Mouse (Mus musculus): Measurements from ENCODE around the gene Emilin1. TPM values are rescaled to one million over a fixed set of nuclear protein-coding genes. Genes with fewer than 3 reads are reported as not detected.
A peak's percentile ranks its signal among the peaks of the same experiment; 100 is the strongest.

Gene Emilin1
- total and polyA plus RNA-seq, 2 experiments from 2014 or later, result 9.3 to 10.5 TPM

- Histone ChIP-seq H3K4me3 (ENCODE audit: low read length) (peak overlapping the region; percentile 88; the same call in 1 of the 2 replicates), H3K4me1 (ENCODE audit: insufficient read depth, low read length) (peaks cover 8% of the 10 kb centered on the region; the same call in 1 of the 2 replicates), H3K4me2 (ENCODE audit: low read depth, low read length) (peak overlapping the region; percentile 93), H3K27ac (peak overlapping the region; percentile 86), H3K36me3 (ENCODE audit: insufficient read depth, low read length) (peaks cover 14% of the 10 kb centered on the region), H3K9ac (replicated peaks; ENCODE audit: low read length) (no peak overlapping the region; the same call in 1 of the 2 replicates), H3K27me3 (ENCODE audit: insufficient read depth, low read length) (no peaks in the 10 kb centered on the region), H3K9me3 (ENCODE audit: low read length) (no peaks in the 10 kb centered on the region)
- TF ChIP-seq CTCF (IDR thresholded peaks at IDR 0.05; ENCODE audit: low read depth), result no peak
- DNase-seq (ENCODE audit: low spot score) (no peak), ATAC-seq (no peak)
- 93% methylated on average over 2 of the region's 2 CpGs for WGBS
Measured at GRCm38 (mm10) chr5:30960814-30961213, 47.6 kb downstream of the Emilin1 start.

- Histone ChIP-seq H3K27me3 (ENCODE audit: insufficient read depth, low read length) (no peaks in the 10 kb centered on the region), H3K9me3 (ENCODE audit: low read length) (no peaks in the 10 kb centered on the region), H3K4me3 (ENCODE audit: low read length) (no peak overlapping the region), H3K4me1 (ENCODE audit: insufficient read depth, low read length) (peaks cover 8% of the 10 kb centered on the region; the same call in 1 of the 2 replicates), H3K27ac (no peak overlapping the region), H3K36me3 (ENCODE audit: insufficient read depth, low read length) (peaks cover 11% of the 10 kb centered on the region), H3K9ac (replicated peaks; ENCODE audit: low read length) (no peak overlapping the region), H3K4me2 (ENCODE audit: low read depth, low read length) (no peak overlapping the region)
- TF ChIP-seq CTCF (IDR thresholded peaks at IDR 0.05; ENCODE audit: low read depth), result no peak
- WGBS, result 80% methylated on average over 10 of the region's 10 CpGs
- DNase-seq (ENCODE audit: low spot score) (no peak), ATAC-seq (no peak)
Measured at GRCm38 (mm10) chr5:30961545-30962505, 48.6 kb downstream of the Emilin1 start.

DNA sequence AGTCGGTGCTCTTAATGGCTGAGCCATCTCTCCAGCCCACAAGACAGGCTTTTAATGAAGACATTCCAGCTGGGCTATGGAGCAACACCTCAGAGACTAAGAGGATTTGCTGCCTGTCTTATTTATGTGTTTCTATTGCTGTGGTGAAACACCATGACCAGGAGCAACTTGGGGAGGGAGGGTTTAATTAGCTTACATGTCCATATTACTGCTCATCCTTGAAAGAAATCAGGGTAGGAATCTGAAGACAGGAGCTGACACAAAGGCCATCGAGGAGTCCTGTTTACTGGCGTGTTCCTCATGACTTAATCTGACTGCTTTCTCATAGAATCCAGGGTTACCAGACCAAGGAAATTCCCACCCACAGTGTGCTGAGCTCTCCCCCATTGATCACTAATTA is 50.7 kb downstream of the Emilin1 start:
- TF ChIP-seq CTCF (IDR thresholded peaks at IDR 0.05; ENCODE audit: low read depth), result no peak
- Histone ChIP-seq H3K9me3 (ENCODE audit: low read length) (no peaks in the 10 kb centered on the region), H3K27ac (no peak overlapping the region), H3K9ac (replicated peaks; ENCODE audit: low read length) (no peak overlapping the region), H3K36me3 (ENCODE audit: insufficient read depth, low read length) (no peaks in the 10 kb centered on the region), H3K27me3 (ENCODE audit: insufficient read depth, low read length) (no peaks in the 10 kb centered on the region), H3K4me2 (ENCODE audit: low read depth, low read length) (no peak overlapping the region), H3K4me1 (ENCODE audit: insufficient read depth, low read length) (peaks cover 4% of the 10 kb centered on the region; the same call in 1 of the 2 replicates), H3K4me3 (ENCODE audit: low read length) (no peak overlapping the region)
- 62% methylated on average over 3 of the region's 3 CpGs for WGBS
- no peak for ATAC-seq
- DNase-seq (ENCODE audit: low spot score), result no peak

DNA sequence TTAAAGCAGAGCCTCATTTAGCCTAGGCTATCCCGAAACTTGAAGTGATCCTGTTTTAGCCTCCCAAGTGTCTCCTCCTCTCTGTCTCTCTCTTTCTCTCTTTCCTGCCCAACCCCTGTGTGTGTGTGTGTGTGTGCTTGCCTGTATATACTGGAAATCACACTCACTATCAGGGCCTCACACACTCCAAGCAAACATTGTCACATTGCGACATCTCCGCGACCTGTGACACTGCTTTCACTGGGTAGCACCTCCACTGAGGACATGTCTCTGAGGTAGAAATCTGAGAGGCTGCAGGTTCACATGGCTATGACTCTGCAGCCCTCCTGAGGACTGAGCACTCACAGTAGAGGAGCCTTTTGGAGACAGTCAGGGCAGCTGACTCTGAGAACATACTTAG is 53.0 kb downstream of the Emilin1 start:
- no peak overlapping the region for H3K27ac ChIP-seq
- 85% methylated on average over 4 of the region's 4 CpGs for WGBS

DNA sequence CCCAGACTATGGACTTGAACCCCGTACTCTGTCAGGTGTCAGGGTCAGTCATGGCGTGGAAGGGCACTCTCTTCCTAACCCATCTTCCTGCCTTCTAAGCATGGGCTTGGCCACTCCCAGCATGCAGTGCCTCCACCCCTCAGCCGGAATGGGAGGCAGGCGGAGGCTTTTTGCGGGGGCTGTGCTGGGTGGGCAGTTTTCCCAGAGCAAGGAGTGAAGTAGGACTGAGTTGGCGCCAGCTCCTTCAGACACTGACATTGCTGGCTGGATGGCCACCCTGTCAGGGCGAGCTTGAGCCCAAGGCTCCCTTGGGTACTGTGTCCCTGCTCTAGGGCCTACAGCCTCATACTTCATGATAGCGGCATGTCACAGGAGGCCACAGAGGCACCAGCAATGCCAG is 55.2 kb downstream of the Emilin1 start, which contains the start of gene Tcf23:
Gene Tcf23 (plus strand): TSS at position 247 of the 400 bp plus-strand sequence.
- ATAC-seq (no peak), DNase-seq (ENCODE audit: low spot score) (no peak)
- Histone ChIP-seq H3K27ac (no peak within 1 kb of the TSS), H3K9me3 (ENCODE audit: low read length) (no peaks in the 10 kb centered on the region), H3K4me3 (ENCODE audit: low read length) (no peak within 1 kb of the TSS), H3K4me2 (ENCODE audit: low read depth, low read length) (no peak within 1 kb of the TSS), H3K27me3 (ENCODE audit: insufficient read depth, low read length) (no peaks in the 10 kb centered on the region), H3K4me1 (ENCODE audit: insufficient read depth, low read length) (no peaks in the 10 kb centered on the region), H3K9ac (replicated peaks; ENCODE audit: low read length) (no peak within 1 kb of the TSS), H3K36me3 (ENCODE audit: insufficient read depth, low read length) (no peaks in the 10 kb centered on the region)
- TF ChIP-seq CTCF (IDR thresholded peaks at IDR 0.05; ENCODE audit: low read depth), result no peak
- WGBS, result 58% methylated on average over 8 of the region's 8 CpGs

More for the DNA sequence above, 53.0 kb downstream of the Emilin1 start:
- DNase-seq (ENCODE audit: low spot score) (no peak), ATAC-seq (no peak)
- H3K9me3 ChIP-seq (ENCODE audit: low read length), result no peaks in the 10 kb centered on the region
- no peak for TF ChIP-seq CTCF (IDR thresholded peaks at IDR 0.05; ENCODE audit: low read depth)
- H3K4me3 ChIP-seq (ENCODE audit: low read length), result no peak overlapping the region
- no peaks in the 10 kb centered on the region for H3K27me3 ChIP-seq (ENCODE audit: insufficient read depth, low read length)
- H3K36me3 ChIP-seq (ENCODE audit: insufficient read depth, low read length), result no peaks in the 10 kb centered on the region
- no peak overlapping the region for H3K4me2 ChIP-seq (ENCODE audit: low read depth, low read length)
- H3K4me1 ChIP-seq (ENCODE audit: insufficient read depth, low read length), result no peaks in the 10 kb centered on the region
- no peak overlapping the region for H3K9ac ChIP-seq (replicated peaks; ENCODE audit: low read length)

- no peaks in the 10 kb centered on the region for H3K36me3 ChIP-seq (ENCODE audit: insufficient read depth, low read length)
- H3K4me3 ChIP-seq (ENCODE audit: low read length), result no peak overlapping the region
- DNase-seq (ENCODE audit: low spot score) (no peak), ATAC-seq (no peak)
- TF ChIP-seq CTCF (IDR thresholded peaks at IDR 0.05; ENCODE audit: low read depth), result no peak
- H3K4me1 ChIP-seq (ENCODE audit: insufficient read depth, low read length), result no peaks in the 10 kb centered on the region
- H3K9ac ChIP-seq (replicated peaks; ENCODE audit: low read length), result no peak overlapping the region
- WGBS, result 75% methylated on average over 2 of the region's 2 CpGs
- H3K27me3 ChIP-seq (ENCODE audit: insufficient read depth, low read length), result no peaks in the 10 kb centered on the region
- no peak overlapping the region for H3K4me2 ChIP-seq (ENCODE audit: low read depth, low read length)
- no peak overlapping the region for H3K27ac ChIP-seq
- no peaks in the 10 kb centered on the region for H3K9me3 ChIP-seq (ENCODE audit: low read length)
Measured at GRCm38 (mm10) chr5:30969440-30969839, 56.2 kb downstream of the Emilin1 start.

Other genes with a start within 250 kb of the Emilin1 start
- gene Cenpa, start 246.6 kb upstream of the Emilin1 start, total RNA-seq (2014; rRNA removed), result 27.8 and 28.1 TPM in 2 replicates
- gene Cenpa, start 246.6 kb upstream of the Emilin1 start, polyA plus RNA-seq (2015; fragmentation: Nextera tagmentation; extraction: Ambion mirVana), result 53.4 and 63.2 TPM in 2 replicates
- gene Dpysl5, start 201.8 kb upstream of the Emilin1 start, total RNA-seq (2014; rRNA removed), result 261 and 286 TPM in 2 replicates
- 120 and 148 TPM in 2 replicates for gene Dpysl5, start 201.8 kb upstream of the Emilin1 start, polyA plus RNA-seq (2015; fragmentation: Nextera tagmentation; extraction: Ambion mirVana)
- 51.7 and 55.8 TPM in 2 replicates for gene Mapre3, start 98.8 kb upstream of the Emilin1 start, total RNA-seq (2014; rRNA removed)
- gene Mapre3, start 98.8 kb upstream of the Emilin1 start, polyA plus RNA-seq (2015; fragmentation: Nextera tagmentation; extraction: Ambion mirVana), result 134 and 137 TPM in 2 replicates
- gene Tmem214, start 45.4 kb upstream of the Emilin1 start, total RNA-seq (2014; rRNA removed), result 86.7 and 89.5 TPM in 2 replicates
- 59.1 and 59.2 TPM in 2 replicates for gene Tmem214, start 45.4 kb upstream of the Emilin1 start, polyA plus RNA-seq (2015; fragmentation: Nextera tagmentation; extraction: Ambion mirVana)
- gene Agbl5, start 24.7 kb upstream of the Emilin1 start, total RNA-seq (2014; rRNA removed), result 58.7 and 61.8 TPM in 2 replicates
- 14.9 and 18.0 TPM in 2 replicates for gene Agbl5, start 24.7 kb upstream of the Emilin1 start, polyA plus RNA-seq (2015; fragmentation: Nextera tagmentation; extraction: Ambion mirVana)
- gene Ost4, start 5.6 kb upstream of the Emilin1 start, total RNA-seq (2014; rRNA removed), result 109 and 179 TPM in 2 replicates
- 224 and 236 TPM in 2 replicates for gene Ost4, start 5.6 kb upstream of the Emilin1 start, polyA plus RNA-seq (2015; fragmentation: Nextera tagmentation; extraction: Ambion mirVana)
- gene Khk, start 8.0 kb downstream of the Emilin1 start, total RNA-seq (2014; rRNA removed), result 3.0 and 14.6 TPM in 2 replicates
- 16.5 and 17.4 TPM in 2 replicates for gene Khk, start 8.0 kb downstream of the Emilin1 start, polyA plus RNA-seq (2015; fragmentation: Nextera tagmentation; extraction: Ambion mirVana)
- 114 and 153 TPM in 2 replicates for gene Cgref1, start 32.2 kb downstream of the Emilin1 start, total RNA-seq (2014; rRNA removed)
- 77.4 and 88.0 TPM in 2 replicates for gene Cgref1, start 32.2 kb downstream of the Emilin1 start, polyA plus RNA-seq (2015; fragmentation: Nextera tagmentation; extraction: Ambion mirVana)
- gene Preb, start 47.0 kb downstream of the Emilin1 start, total RNA-seq (2014; rRNA removed), result 43.7 and 49.6 TPM in 2 replicates
- 104 and 106 TPM in 2 replicates for gene Preb, start 47.0 kb downstream of the Emilin1 start, polyA plus RNA-seq (2015; fragmentation: Nextera tagmentation; extraction: Ambion mirVana)
- 0.04 TPM in 1 of 2 replicates, not detected in the other for gene Tcf23, start 55.3 kb downstream of the Emilin1 start, total RNA-seq (2014; rRNA removed)
- 0.06 TPM in 1 of 2 replicates, not detected in the other for gene Tcf23, start 55.3 kb downstream of the Emilin1 start, polyA plus RNA-seq (2015; fragmentation: Nextera tagmentation; extraction: Ambion mirVana)
- 152 and 155 TPM in 2 replicates for gene Atraid, start 134.9 kb downstream of the Emilin1 start, total RNA-seq (2014; rRNA removed)
- gene Atraid, start 134.9 kb downstream of the Emilin1 start, polyA plus RNA-seq (2015; fragmentation: Nextera tagmentation; extraction: Ambion mirVana), result 240 and 242 TPM in 2 replicates
- 40.9 and 46.7 TPM in 2 replicates for gene Slc5a6, start 135.5 kb downstream of the Emilin1 start, total RNA-seq (2014; rRNA removed)
- gene Slc5a6, start 135.5 kb downstream of the Emilin1 start, polyA plus RNA-seq (2015; fragmentation: Nextera tagmentation; extraction: Ambion mirVana), result 27.9 and 33.7 TPM in 2 replicates
- 56.2 and 58.8 TPM in 2 replicates for gene Cad, start 141.4 kb downstream of the Emilin1 start, total RNA-seq (2014; rRNA removed)
- gene Cad, start 141.4 kb downstream of the Emilin1 start, polyA plus RNA-seq (2015; fragmentation: Nextera tagmentation; extraction: Ambion mirVana), result 8.1 and 9.1 TPM in 2 replicates
- gene Dnajc5g, start 192.9 kb downstream of the Emilin1 start, total RNA-seq (2014; rRNA removed), result not detected in 2 replicates
- gene Dnajc5g, start 192.9 kb downstream of the Emilin1 start, polyA plus RNA-seq (2015; fragmentation: Nextera tagmentation; extraction: Ambion mirVana), result not detected in 2 replicates
- gene Slc30a3, start 194.8 kb downstream of the Emilin1 start, total RNA-seq (2014; rRNA removed), result 40.2 and 47.5 TPM in 2 replicates
- 33.5 and 37.2 TPM in 2 replicates for gene Slc30a3, start 194.8 kb downstream of the Emilin1 start, polyA plus RNA-seq (2015; fragmentation: Nextera tagmentation; extraction: Ambion mirVana)
- gene Trim54, start 203.3 kb downstream of the Emilin1 start, total RNA-seq (2014; rRNA removed), result 0.22 and 0.52 TPM in 2 replicates
- gene Trim54, start 203.3 kb downstream of the Emilin1 start, polyA plus RNA-seq (2015; fragmentation: Nextera tagmentation; extraction: Ambion mirVana), result not detected in 2 replicates
- not detected in 2 replicates for gene Ucn, start 225.4 kb downstream of the Emilin1 start, total RNA-seq (2014; rRNA removed)
- gene Ucn, start 225.4 kb downstream of the Emilin1 start, polyA plus RNA-seq (2015; fragmentation: Nextera tagmentation; extraction: Ambion mirVana), result 0.44 and 0.54 TPM in 2 replicates
- gene Mpv17, start 240.8 kb downstream of the Emilin1 start, total RNA-seq (2014; rRNA removed), result 66.1 and 75.0 TPM in 2 replicates
- gene Mpv17, start 240.8 kb downstream of the Emilin1 start, polyA plus RNA-seq (2015; fragmentation: Nextera tagmentation; extraction: Ambion mirVana), result 49.1 and 52.1 TPM in 2 replicates